Mouse (Mus musculus): ENCODE measurements at regions not wholly inside any gene's neighbourhood (a gene's known extent, or its start where the extent isn't known, plus 50 kb on each side); places are given as distances from the start of the nearest gene placed in this dataset.

DNA sequence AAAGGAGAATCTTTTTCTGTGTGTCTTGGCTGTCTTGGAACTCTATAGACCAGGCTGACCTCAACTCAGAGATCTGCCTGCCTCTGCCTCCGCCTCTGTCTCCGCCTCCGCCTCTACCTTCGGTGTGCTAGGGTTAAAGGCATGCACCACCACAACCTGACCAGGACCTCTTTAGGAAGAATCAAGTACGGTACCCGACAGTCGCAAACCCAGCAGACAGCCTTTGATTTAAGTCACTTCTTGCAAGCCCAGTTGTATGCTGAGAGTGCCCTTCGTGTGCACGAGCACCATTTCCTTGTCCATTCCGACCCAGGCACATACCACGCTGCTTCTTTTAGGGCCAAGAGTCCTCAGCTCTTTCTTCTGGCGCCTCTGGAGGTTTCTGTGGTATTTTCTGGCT is 105.0 kb upstream of the Six3 start:
- no peak for DNase-seq (ENCODE audit: extremely low spot score, low spot score)

DNA sequence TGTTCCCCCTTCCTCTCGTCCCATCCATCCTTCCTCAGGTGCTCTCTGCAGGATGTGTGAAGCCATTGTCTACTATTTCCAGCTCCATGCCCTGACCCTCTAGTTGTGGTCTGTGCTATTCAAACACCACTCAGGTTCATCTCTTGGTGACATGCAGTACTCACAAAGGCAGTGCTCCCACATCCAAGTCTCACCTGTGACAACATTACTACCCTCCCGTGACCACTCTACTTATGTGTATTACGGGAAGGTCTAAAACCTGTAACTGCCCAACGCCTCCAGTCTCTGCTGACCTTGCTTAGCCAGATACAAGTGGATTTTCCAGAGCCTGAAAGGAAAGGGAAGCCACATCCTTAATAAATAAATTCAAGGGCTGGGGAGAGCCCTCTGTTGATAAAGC is 100.4 kb upstream of the Six3 start:
- DNase-seq (ENCODE audit: extremely low spot score, low spot score) = no peak

DNA sequence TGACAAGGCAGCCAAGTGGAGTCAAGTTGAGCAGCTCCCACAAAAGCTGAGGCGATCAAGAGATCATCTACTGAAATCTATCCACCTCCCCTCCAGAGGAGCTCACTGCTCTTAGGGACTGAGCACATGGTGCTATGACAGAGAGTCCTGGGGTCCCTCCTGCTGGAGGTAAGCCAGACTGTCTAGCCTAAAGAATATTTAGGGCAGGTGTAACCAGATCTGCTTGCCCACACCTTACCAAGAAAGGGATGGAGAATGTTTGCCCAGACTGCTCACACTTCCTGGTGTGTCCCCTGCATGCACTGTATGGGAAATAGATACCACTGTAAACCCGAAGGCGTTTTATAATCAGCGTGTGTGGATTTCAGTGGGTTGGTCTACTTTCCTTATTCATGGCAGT is 99.5 kb upstream of the Six3 start:
- no peak for DNase-seq (ENCODE audit: extremely low spot score, low spot score)

DNA sequence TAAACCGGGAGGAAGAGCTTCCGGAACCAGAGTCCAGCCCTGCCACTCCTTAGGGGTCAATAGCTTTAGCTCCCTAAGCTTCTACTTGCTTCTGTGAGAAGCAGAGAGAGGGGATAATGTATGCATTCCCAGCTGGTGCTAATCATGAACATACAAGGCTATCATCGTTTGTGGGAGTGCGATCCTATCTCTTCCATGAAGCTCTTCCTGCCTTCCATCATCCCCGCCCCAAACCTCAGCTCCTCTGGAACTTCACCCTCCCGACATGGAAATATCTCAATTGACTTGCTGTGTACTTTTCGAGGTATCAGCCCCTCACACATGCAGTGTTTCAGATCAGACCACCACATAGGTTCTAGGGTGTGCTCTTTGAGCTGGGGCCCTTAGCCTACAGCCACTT is 99.0 kb upstream of the Six3 start:
- DNase-seq (ENCODE audit: extremely low spot score, low spot score) = no peak

DNA sequence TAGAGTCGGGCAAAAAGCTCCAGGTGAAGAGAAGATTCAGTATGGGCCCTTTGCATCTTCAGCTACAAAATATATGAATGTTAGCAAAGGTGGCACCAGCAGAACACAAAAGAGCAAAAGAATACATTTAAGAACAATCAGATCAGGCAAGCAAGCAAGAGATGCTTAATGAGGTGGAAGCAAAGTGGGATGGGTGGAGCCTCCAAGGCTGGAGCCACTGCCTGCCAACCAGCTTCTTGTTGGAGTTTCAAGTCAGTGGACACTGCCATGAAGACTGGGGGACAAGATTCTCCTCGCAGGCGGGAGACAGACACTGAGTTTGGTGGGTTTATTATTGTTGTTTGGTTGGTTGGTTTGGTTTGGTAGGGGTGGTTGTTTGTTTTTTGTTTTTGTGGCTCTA is 96.1 kb upstream of the Six3 start:
- peak; percentile 11 for DNase-seq (ENCODE audit: extremely low spot score, low spot score)

DNA sequence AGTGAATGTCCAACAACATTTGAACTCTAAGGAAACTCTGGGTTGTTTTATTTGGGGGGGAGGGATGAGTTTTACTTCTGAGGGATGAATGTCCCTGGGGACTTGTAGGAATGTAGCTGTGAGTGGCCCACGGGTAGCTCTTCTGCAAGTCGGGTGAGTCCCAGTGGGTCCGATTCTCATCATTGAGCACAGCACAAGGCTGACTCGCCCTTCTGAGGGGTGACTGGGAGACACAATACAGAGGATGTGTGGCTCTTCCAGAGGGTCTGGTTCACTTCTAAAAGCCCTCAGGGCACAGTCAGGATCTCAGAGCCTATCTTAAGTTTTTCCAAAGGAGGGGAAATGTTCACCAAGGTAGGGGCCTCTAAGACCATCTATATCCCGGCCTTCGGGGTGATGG is 94.9 kb upstream of the Six3 start:
- peak; percentile 3 for DNase-seq (ENCODE audit: extremely low spot score, low spot score)

DNA sequence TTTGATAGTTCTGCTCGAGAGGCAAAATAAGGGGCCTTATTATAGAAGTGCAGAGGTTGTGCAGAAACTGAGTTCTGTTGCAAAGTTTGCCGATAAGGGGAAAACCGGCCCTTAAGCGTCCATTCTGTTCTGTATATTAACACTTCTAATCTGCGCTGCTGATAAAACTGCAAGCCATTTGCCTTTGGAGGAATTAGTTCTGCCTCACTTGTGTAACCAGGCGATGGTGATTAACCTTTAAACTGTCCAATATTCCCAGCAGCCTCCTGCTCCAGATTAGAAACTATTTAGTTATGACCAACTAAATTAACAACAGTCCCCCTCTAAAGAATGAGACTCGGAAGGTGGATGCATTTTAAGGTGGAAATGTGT is 86.1 kb upstream of the Six3 start:
- DNase-seq (ENCODE audit: extremely low spot score, low spot score) = no peak

DNA sequence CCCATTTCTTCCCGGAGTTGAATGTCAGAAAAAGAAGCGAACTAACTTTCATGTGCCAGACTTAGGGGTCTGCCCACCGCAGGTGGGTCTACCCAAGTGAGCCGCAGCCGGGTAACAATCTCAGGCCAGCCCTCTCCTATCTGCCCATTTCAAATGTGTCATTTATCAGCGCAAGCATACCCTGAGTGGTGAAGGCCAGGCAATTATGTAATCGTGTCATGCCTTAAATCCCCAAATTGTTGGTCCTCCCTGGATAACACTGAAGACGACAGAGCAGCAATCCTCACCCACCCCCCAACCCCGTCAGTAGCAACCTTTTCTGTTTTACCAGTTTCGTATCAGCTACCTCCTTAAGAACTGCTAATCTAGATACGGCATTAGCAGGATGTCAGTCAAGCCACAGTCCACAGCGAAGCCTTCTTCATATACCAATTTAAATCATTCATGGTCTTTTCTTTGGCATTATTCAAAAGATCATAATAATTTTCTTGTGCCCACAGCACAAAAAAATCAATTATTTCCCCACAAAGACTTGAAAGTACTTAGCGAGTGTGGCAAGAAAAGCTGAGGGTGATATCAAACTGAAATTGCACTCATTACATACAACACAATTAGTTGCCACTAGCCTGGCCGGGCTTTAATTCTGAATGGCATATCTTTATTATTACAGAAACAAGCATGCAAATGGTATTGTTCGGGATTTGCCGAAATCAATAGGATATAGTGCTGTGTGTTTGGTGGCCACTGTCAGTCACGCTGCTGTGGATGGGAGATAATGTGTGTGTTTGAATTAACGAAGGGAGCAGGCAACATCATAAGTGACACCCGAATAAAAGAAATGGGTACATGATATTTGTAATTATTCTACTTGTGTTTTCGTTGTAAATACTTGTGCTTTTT is 85.1 kb upstream of the Six3 start:
- no peak for DNase-seq (ENCODE audit: extremely low spot score, low spot score)

DNA sequence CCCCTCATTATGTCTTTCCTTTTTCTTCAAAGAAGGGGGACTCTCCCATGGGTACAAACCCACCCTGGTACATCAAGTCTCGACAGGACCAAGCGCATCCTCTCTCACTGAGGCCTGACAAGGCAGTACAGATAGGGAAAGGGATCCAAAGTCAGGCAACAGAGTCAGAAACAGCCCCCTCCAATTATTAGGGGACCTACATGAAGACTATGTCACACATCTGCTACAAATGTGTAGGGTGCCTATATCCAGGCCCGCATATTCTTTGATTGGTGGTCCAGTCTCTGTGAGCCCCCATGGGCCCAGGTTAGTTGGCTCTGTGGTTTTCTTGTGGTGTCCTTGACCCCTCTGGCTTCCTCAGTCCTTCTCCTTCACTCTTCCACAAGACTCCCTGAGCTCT is 77.1 kb upstream of the Six3 start:
- DNase-seq (ENCODE audit: extremely low spot score, low spot score) = no peak

DNA sequence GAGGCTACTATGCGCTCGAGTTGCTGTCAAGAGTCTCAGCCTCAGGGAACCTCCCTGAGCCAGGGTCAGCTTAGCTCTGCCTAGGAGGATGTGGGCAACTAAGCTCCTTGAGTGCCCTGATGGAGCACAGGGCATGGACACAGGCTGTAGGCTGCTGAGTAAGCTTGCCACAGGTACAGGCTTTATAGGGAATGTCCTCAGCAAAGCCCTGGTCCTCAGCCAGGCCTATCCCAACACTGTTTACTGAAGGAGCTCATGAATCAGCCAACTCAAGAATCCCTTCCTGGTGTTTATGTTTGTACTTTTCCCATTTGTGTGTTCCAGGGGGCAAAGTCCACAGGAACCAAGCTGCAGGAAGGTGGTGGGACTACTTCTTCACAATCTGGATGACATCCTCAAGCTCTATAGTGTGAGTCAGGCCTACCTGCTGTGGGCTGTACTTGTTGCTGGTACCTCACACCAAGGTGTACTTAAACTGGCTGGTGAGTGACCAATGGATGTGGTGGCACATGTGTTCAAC is 72.1 kb upstream of the Six3 start:
- no peak for DNase-seq (ENCODE audit: extremely low spot score, low spot score)

DNA sequence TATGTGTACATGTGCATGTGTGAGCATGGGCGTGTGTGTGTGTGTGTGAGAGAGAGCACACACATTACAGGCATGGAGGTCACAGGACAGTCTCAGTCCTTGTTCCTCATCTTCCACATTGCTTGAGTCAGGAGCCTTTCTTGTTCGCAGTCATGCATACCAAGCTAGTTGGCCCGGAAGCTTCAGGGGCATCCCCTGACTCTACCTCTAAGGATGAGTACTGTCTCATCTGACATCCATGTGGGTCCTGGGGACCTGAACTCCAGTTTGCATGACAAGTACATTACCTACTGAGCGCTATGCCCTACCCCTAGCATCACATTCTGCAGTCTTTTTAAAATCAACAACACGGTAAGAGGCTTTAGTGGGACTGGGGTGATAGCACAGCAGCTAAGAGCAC is 65.3 kb upstream of the Six3 start:
- DNase-seq (ENCODE audit: extremely low spot score, low spot score) = no peak

DNA sequence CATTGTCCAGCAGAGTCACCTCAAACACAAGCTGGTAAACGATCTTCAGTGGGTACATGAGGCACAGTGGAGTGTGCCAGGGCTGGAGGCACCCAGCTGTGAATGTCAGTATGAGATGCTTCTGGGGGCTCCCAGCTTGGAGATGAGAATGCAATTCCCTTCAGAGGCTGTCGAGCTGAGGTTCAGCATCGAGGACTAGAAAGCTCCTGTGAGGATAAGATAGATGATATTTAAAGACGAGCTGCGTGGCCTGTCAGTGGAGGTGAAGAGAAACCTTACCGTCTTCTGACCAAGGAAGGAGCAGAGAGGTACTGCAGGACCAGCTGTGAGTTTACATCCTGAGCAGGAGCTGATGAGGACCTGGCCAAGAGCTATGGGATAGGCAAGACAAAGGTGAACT is 52.4 kb upstream of the Six3 start:
- no peak for DNase-seq (ENCODE audit: extremely low spot score, low spot score)

DNA sequence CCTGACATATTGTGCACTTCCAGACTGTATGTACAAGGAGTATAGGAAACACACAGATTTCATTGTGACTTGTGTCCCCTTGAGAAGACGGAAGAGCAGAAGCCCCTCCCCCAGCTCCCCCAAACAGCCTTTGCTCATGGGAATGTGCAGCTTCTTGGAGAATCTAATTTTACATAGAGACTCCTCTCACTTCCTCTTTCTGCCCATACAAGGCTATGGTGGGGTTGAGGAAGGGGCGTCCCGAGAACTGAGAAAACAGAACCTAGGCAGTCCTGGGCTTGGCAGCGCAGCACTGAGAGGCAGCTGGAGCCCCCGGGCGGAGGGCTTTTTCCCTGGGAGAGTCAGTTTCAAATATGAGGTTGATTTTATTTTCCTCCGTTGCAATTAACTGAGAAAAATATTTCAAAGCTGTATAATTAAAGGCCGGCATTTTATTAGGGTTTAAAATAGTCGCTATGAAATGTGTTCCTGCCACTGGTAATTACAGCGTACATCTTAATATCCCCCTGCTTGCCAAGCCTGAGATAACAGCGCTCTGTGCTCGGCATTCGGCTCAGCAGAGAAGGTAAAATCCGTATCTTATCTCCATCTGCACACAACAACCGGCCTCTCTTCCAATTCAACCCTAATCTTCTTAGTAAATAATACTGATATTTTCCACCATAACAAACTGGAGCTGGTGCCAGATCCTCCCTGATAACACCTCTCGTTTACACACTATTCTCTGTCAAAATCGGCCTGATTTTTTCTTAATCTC is 50.7 kb upstream of the Six3 start:
- no peak for DNase-seq (ENCODE audit: extremely low spot score, low spot score)

DNA sequence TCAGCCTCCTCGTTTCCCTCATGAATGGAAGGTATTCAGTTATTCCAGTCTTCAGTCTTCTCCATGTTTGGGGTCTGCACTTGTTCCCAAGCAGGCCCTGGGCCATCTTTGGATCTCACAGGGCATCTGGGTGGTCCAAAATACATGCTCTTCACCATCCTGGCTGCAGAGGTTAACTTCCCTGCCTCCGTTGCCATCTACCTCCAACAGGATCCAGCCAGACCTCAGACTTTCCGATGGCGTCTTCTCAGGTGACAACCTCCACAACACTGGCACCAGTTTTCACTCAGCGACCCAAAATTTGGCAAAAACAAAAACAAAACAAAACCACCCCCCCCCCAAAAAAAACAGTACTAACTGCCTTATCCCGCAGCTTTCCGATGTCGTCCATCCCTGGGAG is 50.0 kb upstream of the Six3 start:
- no peak for DNase-seq (ENCODE audit: extremely low spot score, low spot score)

Data from neural tube, embryonic 10.5 days (tissue).